Mouse (Mus musculus) frontal cortex, postnatal 10 days (tissue): Measurements from ENCODE around the gene Nf1.

ENCODE experiments used
- DNase-seq, 2 experiments: peaks; one replicate each; pipeline ENCODE4 v3.0.0; 2022; ENCODE audit warnings: low spot score in 2 of 2, mixed read lengths in 1 of 2

Gene Nf1

DNA sequence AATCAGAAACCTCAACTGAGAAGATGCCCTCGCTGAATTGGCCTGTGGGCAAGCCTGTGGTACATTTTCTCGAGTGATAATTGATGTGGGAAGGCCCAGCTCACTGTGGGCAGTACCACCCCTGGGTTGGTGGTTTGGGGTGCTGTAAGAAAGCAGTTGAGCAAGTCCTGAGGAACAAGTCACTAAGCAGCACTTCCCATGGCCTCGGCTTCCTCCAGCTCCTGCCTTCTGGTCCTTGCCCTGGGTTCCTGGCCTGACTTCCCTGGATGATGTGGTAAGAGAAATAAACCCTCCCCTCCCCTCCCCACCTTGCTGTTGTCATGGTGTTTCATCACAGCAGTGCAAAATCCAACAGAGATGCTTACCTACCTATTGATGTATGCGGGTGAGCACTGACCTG is 11.4 kb upstream of the Nf1 start:
- DNase-seq: no peak

DNA sequence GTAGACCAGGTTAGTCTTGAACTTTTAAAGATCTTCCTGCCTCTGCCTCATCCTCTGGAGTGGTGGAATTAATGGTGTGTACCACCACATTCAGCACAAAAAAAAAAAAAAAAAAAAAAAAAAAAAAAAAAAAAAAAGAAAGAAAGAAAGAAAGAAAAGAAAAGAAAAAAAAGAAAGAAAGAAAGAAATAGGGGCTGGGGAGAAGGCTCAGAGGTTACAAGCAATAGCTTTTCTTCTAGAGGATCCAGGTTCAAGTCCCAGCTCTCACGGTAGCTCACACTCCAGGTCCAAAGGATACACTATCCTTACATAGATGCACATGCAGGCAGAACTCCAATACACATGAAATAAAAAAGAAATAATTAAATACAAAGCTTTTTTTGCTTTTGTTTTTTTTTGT is 9.9 kb upstream of the Nf1 start:
- DNase-seq: no peak

DNA sequence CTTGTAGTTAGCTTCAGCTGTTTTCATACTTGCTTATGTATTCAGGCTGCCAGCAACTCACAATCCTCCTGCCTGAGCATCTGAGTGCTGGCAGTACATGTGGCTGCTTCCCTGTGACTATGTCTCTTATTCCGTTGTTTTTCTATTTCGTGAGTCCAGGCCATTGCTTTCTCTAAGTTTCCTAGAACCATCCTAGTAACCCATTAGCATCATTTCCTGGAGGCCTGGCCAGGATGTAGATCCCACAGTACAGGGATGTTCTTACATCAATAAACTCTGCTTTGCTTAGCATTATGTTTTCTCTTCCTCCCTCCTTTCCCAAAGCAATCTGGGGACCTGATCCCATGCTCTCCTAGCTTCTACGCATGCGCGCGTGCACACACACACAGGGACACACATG is 4.4 kb upstream of the Nf1 start:
- DNase-seq: no peak

DNA sequence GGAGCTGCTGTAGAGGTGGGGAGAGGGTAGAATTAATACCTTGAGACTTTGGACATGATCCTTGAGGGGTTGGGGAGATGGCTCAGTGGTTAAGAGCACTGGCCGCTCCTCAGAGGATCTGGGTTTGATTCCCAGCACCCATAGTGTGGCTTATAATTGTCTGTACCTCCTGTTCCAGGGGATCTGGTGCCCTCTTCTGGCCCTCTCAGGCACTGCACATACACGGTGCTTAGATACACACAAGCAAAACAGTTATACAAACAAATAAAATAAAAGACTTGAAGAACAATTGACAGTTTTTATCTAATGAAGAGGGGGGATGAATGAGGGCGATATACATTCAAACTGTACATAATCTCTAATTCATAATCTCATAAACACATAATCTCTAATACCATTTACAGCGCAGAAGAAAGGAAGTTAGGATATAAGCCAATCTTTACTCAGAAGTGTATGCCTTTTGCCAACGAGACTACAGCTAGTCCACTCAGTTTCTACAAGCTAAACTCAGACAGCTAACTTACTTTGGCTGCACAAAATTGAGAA is 2.7 kb upstream of the Nf1 start:
- DNase-seq: no peak

DNA sequence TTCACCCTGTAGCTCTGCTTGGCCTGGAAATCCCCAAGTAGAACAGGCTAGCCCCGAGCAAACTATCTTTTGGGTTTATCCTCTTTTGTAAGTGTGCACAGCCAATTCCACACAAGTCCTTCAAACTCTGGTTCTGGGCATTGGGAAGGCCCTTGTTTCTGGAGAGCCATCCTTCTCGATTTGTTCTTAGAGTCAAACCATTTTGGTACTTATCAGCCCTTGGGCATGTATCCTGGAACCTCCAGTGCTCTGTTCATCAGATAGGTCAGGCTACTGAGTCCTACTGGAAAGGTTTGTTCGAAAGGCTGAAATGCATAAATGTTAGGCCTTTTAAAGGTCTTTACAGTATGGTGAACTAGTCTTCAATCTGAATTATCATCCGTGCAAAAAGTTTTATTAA is 872 bp upstream of the Nf1 start:
- no peak for DNase-seq

DNA sequence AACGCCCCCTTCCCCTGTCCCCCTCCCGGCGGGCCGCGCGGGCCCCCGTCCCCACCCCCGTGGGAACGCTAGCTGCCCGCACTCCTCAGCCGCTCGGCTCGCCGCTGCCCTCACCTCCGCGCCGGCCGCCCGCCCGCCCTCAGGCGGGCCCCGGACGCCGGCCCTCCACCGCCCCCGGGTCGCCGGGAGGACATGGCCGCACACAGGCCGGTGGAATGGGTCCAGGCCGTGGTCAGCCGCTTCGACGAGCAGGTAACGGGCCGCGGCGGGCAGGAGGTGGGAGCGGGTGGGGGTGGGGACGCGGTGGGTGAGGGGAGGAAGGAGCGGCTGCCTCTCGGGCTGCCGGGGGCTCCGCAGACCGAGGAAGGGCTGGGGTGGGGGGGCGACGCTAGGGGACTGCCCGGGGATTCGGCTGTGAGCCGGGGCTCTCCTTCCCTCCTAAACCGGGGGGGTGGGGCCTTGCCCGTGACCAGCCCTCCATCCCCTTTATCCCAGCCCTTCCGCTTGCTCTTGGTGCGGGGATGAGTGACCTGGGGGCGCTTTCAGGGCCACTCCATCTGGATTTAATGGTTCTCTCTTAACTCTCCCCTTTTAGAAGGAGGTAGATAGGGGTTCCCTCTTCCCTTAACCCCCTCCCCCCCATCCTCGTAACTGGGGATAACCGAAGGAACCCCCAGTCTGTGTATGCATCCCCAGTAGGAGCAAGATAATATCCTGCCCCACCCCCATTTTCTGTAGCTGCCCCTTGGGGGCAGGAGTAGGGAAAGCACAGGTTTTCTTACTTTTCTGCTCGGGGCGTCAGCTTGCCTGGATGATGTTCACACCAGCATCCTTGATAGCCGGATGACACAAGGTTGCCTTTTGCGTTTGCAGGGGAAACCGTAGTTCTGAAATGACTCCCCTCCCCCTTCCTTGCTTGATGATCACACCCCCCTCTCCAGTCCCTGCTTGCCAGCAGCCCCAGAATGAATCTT is 602 bp downstream of the Nf1 start:
- peak; percentile 18 to 36 for DNase-seq

DNA sequence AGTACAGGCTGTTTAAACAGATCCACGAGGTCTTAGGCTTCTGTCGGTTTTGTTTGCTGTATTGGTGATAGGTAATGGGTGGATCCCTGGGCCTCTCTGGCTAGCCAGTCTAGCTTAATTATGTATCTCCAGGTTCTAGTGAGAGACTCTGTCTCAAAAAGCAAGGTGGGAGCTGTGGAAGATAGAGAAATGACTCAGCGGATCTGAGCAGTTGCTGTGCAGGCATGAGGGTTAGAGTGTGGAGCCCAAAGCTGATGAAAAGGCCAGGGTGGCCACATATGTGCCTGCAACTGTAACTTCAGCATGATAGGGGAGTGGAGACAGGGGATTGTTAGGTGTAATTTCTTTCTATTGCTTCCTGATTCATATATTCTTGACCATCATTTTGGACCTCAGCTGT is 17.5 kb downstream of the Nf1 start:
- no peak for DNase-seq

DNA sequence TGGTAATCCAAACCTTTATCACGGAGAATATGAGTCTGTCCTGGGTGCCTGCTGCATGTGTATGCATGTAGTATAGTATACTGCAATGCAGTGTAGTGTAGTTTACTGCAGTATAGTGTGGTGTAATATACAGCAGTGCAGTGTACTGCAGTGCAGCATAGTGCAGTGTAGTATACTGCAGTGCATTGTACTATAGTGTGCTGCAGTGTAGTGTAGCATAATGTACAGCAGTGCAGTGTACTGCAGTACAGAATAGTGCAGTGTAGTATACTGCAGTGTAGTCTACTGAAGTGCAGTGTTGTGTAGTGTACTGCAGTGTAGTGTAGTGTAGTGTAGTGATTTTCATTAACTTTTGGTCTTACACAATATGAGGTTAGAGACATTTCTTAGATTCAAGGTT is 17.9 kb downstream of the Nf1 start:
- DNase-seq: no peak

DNA sequence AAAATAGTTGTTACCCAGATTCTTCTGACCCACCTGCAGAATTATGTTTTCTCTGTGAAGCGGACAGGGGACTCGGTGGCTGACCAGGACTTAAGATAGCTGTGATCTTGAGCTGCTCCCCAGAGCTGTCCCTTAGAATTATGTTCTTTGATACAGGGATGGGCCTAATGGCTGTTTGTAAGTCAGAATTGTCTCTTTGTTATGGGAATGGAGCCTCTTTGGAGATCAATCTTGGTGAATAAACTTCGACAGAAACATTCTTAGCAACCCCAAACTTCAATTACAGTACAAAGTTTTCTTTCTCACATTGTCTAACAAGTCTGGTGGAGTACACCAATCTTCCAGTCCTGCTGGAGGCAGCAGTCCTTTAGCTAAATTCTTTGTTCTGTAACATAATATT is 25.5 kb downstream of the Nf1 start:
- no peak for DNase-seq

DNA sequence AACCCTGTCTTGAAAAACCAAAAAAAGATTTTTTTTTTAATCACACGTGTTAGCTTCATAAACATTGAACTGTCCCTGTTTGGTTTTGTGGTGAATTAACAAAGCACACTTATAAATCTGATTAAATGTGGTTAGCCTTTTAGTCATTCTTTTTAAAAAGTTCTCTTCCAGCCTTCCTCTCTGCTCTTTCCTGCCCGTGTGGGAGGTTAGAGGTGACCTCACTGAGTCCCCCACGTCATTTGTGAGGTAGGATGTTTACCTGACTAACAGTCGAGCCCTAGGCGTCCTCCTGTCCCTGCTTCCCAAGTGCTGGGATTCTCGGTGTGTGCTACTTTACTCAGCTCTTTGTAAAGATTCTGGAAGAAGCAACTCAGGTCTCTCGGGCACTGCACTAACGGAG is 26.8 kb downstream of the Nf1 start:
- no peak for DNase-seq

DNA sequence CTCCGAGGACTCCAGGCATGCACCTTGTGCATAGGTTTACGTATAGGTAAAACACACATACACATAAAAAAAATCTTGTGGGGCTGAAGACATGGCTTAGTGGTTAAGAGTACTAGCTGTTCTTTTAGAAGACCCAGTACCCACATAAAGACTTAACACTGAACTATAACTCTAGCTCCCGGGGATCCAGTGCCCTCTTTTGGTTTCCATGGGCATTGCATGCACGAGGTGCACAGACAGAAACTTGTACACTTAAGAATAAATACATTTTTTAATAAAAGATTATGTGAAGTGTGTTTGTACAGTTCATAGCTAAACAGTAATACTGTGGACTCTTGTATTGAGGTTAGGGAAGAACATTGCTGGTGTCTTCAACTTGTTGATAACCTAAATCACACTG is 33.5 kb downstream of the Nf1 start:
- DNase-seq: no peak

DNA sequence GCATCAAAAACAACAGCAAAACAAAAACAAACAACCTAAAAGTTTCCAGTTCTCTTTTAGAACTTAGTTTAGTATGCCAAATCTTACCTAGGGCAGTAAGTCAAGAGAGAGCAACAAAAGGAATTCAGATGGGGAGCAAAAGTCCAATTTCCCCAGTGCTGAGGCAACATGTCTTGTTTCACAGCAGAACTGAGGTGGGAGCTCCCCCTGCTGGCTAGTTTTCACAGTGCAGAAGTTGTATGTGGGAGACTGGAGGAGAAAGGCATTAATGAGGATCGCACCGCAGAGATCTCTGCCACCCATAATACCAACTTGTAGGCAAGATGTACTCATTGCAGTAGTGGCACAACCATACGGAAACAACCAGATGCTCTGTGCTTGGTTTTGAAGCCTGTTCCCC is 58.8 kb downstream of the Nf1 start:
- DNase-seq: peak; percentile 20 to 78

DNA sequence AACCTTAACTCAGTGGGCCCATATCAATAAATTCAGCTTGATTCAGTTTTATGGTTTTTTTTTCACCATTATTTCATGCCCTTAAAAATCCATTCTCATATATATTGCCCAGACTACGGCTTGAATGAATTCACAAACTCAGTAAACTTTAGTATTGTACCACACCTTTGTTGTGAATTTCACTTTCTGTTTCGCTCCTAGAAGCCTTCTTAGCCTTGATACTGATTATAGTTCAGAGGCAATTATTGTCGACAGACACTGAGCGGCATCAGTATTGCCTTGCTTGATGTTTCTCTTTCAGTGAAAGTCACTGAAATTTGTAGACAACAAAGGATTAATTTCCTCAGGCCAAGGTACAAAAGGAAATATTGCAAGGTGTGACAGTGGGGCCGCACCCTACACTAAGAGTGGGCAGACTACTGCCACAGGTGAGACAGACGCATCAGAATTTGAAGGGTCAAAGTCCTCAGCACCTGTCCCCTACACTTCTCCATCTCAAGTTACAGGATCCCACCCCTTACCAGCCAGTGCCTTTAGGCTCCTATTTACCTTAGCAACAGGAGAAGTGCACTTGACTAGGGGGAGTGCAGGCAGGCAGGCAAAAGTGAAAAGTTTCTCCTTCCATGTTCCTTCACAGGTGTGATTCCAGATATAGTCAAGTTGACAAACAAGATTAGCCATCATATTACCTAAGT is 64.3 kb downstream of the Nf1 start:
- DNase-seq: no peak

DNA sequence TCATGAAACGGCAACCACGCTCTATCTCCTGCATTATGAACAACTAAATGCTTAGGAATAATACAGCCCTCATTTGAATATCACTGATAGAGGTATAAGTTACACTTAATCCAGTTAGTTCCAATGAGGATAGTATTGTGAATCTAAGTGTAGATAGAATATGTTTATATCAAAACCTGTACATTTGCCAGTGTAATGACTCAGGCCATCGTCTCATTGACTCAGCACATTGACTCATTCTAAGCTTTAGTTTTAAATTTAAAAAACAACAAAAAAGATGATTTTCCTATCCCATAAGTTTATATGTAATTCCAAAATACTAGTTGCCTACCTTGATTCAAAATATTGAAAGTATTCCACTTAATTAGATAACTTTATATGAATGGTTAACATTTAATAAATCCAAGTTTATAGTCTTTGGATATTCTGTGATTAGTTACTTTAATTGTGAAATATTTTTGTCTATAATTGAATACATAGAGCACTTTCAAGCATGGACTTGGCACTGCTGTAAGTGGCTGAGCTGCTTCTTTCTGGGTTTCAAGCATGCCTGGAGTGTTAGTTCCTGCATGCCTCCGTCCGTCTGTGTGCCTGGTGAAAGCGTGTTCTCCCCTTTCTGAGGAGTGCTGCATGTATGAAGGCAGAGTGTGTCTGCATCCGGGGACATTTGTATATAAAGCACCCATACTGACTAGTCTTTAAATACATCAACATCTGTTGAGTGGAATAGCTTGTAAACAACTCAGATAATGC is 74.4 kb downstream of the Nf1 start:
- no peak for DNase-seq

DNA sequence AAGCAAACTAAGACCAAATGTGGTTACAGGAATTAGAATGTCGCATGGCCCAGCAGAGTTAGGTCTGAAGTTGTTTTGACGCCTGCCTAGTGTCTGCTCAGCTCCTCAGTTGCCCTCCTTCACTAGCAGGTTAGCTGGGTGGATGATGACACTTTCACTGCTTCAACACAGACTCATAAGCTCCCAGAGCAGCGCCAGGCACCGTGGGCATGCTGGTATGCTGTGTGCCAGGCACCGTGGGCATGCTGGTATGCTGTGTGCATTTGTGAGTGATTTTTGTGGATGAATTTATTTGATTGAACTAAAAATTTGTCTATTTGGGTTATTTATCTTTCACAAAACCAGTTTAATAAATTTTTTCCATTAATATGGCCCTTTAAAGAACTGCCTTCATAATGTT is 83.0 kb downstream of the Nf1 start:
- DNase-seq: no peak

DNA sequence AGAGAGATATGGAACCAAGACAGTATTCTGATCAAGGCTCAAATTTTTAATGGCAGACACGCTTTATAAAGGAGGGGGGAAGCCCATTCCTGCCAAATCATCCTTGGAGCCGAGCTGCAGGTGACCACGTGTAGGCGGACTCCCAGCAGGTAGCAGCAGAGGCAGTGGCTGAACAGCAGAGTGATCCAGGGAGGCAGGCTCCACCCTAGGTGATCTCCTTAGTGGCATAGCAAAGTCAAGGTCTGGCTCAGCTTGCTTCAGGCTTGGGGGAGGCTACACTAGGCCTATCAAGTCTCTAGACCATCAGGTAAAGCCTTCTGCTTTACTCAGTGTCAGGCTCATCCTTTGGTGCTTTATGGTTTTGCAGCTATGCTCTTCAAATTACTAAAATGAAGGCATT is 87.1 kb downstream of the Nf1 start:
- DNase-seq: no peak

DNA sequence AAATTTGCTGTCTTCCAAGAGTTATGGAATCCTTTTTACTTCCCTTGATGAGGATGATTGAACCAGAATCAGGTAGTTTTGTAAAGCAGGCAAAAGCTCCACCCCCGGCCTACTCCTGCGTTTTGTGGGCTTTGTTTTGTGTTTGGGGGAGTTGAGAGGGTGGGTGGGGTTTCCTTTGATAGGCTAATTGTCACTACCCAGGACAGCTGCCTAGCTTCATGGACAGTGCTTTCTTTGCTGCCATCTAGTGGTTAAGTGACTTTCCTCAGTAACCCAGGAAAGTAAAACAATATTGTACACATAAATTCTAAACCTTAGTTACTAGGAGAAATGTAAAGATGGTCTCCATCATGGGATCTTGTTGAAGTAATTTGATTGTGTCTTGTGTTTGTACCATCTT is 88.1 kb downstream of the Nf1 start:
- DNase-seq: no peak

DNA sequence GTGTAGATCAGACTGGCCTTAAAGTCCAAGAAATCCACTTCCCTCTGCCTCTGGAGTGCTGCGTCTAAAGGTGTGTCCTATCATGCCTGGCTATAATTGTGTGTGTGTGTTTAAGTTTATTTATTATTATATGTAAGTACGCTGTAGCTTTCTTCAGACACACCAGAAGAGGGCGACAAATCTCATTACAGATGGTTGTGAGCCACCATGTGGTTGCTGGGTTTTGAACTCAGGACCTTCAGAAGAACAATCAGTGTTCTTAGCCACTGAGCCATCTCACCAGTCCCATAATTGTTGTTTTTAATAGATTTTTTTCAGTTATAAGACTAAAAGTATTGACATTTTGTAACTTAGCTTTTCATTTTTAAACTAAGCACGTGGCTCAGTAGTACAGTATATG is 95.8 kb downstream of the Nf1 start:
- no peak for DNase-seq

DNA sequence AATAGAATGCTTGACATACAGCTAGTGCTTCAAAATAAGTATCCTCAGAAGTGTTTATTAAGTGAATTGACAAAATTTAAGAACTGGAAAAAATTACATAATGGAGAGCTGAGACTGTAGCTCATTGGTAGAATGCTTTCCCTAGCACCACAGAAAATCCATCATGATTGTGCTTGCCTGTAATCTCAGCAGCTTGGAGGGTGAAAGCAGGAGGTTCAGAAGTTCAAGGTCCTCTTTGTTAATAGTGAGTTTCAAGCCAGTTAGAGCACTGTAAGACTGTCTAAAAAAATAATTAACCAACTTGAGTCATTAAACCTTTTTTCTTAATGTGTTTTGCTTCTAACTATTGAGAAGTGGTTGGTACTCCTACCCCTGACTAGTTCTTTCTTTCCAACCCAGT is 108.9 kb downstream of the Nf1 start:
- DNase-seq: no peak

DNA sequence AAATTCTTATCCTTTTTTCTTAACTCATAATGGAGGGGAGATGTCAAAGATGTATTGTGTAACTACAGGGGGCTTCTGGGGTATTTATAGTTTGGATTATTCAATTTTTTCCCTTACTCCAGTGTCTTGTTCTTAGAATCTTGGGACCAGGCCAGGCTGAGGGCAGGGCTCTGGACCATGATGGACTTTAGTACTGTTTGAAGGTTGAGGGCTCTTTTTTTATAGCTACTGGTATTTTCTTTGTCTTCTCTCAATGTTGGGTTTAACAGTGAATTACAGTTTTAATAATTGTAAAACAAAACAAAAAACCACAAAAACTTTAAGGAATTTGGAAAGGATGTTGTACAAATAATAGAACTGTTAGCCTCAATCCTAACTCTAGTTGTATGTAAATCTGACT is 113.5 kb downstream of the Nf1 start:
- no peak for DNase-seq

DNA sequence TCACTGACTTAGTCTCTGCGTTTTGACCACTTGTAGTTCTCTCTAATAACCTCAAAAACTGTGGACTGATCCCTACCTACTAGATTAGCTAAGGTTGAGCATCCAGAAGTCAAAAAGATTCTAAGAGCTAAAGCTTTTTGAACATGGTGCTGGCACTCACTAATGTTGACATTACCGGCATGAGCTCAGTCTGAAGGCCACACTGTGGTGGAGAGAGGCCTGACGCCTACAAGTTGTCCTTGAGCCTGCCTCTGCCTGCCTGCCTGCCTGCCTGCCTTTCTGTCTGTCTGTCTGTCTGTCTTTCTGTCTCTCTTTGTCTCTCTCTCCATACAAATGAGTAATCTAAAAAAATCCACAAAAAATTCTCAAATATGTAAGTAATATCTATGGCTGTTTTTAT is 118.4 kb downstream of the Nf1 start:
- no peak for DNase-seq

DNA sequence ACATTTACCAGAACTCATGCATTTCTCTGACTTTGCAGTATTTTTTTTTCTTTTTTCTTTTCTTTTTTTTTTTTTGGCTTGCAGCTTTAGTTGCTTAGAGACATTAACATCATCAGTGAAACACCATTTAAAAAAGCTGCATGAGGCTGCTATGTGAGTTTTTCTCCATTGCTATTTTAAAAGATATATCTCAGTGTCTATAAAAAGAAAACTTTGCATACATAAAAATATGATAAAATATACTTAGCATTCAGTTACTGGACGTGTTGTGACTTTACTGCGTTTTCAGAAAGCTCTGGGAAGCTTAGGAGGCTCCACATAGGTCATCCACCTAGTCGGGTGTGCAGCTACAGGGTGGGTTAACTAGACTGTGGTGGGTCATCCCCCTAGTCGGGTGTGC is 120.4 kb downstream of the Nf1 start:
- DNase-seq: no peak
